Mouse (Mus musculus): Measurements from ENCODE around the gene Fam71f1.

GRCm38 (mm10) chr6:29279293-29279692, 39.6 kb upstream of the Fam71f1 start, which contains the start of gene Fam71f2:
- TF ChIP-seq ZC3H11A (IDR thresholded peaks at IDR 0.05; ENCODE audit: low read depth, low read length): no peak
- TF ChIP-seq POLR2A (IDR thresholded peaks at IDR 0.05; ENCODE audit: control insufficient read depth in 1 of 2, insufficient read depth in 1 of 2, low read depth in 1 of 2, low read length in 2 of 2, poor library complexity in 1 of 2): no peak
- TF ChIP-seq ETS1 (IDR thresholded peaks at IDR 0.05; ENCODE audit: low read depth, low read length): no peak
- TF ChIP-seq MAZ (IDR thresholded peaks at IDR 0.05; ENCODE audit: low read depth, low read length): no peak
